Mouse (Mus musculus) myocyte (in vitro differentiated cells): ENCODE measurements at regions not wholly inside any gene's neighbourhood (a gene's known extent, or its start where the extent isn't known, plus 50 kb on each side); places are given as distances from the start of the nearest gene placed in this dataset.
A peak's percentile ranks its signal among the peaks of the same experiment; 100 is the strongest.

Source experiments
- H3K27me3 ChIP-seq: one replicate; pipeline ENCODE4 v1.6.1; 2011; ENCODE audit not compliant: control insufficient read depth, insufficient read depth, insufficient read length
- H3K36me3 ChIP-seq: one replicate; pipeline ENCODE4 v1.6.1; 2011; ENCODE audit not compliant: control insufficient read depth, insufficient read depth
- H3K4me2 ChIP-seq: one replicate; pipeline ENCODE4 v1.6.1; 2011; ENCODE audit warnings: low read depth, control low read depth
- H3K4me3 ChIP-seq: one replicate; pipeline ENCODE4 v1.5.1; 2011; ENCODE audit warnings: mild to moderate bottlenecking, control low read depth, moderate library complexity
- H3K79me2 ChIP-seq: one replicate; pipeline ENCODE4 v1.6.1; 2011; ENCODE audit not compliant: control insufficient read depth, insufficient read depth
- H3ac ChIP-seq: one replicate; pipeline ENCODE4 v1.6.1; 2011; ENCODE audit not compliant: control insufficient read depth, insufficient read length
- CEBPB ChIP-seq: IDR thresholded peaks from 2 replicates; pipeline ENCODE4 v1.6.1; 2011; ENCODE audit warnings: mild to moderate bottlenecking, moderate library complexity; ENCODE audit not compliant: poor library complexity, insufficient read depth, severe bottlenecking
- E2F4 ChIP-seq: IDR thresholded peaks from one replicate; pipeline ENCODE4 v1.6.1; 2011; ENCODE audit warnings: mild to moderate bottlenecking, control low read depth, moderate library complexity; ENCODE audit not compliant: insufficient read depth
- MAX ChIP-seq: IDR thresholded peaks from one replicate; pipeline ENCODE4 v1.6.1; 2011; ENCODE audit warnings: low read depth, mild to moderate bottlenecking, control low read depth
- MYOD1 ChIP-seq, 3 experiments: IDR thresholded peaks; one replicate each; pipeline ENCODE4 v1.6.1; 2011; ENCODE audit warnings: control low read depth in 2 of 3, low read depth in 2 of 3, mild to moderate bottlenecking in 2 of 3, moderate library complexity in 1 of 3; ENCODE audit not compliant: insufficient read length in 2 of 3, control insufficient read depth in 1 of 3
- MYOG ChIP-seq, 3 experiments: IDR thresholded peaks; one replicate each; pipeline ENCODE4 v1.6.1; 2011; ENCODE audit warnings: control low read depth in 2 of 3, low read depth in 2 of 3, mild to moderate bottlenecking in 2 of 3; ENCODE audit not compliant: insufficient read length in 2 of 3, control insufficient read depth in 1 of 3, insufficient read depth in 1 of 3
- POLR2A ChIP-seq: IDR thresholded peaks from one replicate; pipeline ENCODE4 v1.6.1; 2011; ENCODE audit warnings: low read depth, mild to moderate bottlenecking, control low read depth, moderate library complexity; ENCODE audit not compliant: insufficient read length
- POLR2AphosphoS2 ChIP-seq: IDR thresholded peaks from one replicate; pipeline ENCODE4 v1.6.1; 2011; ENCODE audit warnings: low read depth, control low read depth; ENCODE audit not compliant: insufficient read length
- REST ChIP-seq: IDR thresholded peaks from one replicate; pipeline ENCODE4 v1.6.1; 2011; ENCODE audit warnings: mild to moderate bottlenecking, control low read depth, moderate library complexity; ENCODE audit not compliant: insufficient read depth, insufficient read length
- SRF ChIP-seq: IDR thresholded peaks from one replicate; pipeline ENCODE4 v1.6.1; 2011; ENCODE audit warnings: low read depth; ENCODE audit not compliant: control insufficient read depth, insufficient read length
- TCF12 ChIP-seq: IDR thresholded peaks from one replicate; pipeline ENCODE4 v1.6.1; 2011; ENCODE audit warnings: mild to moderate bottlenecking, control low read depth; ENCODE audit not compliant: poor library complexity, insufficient read depth, severe bottlenecking
- TCF3 ChIP-seq: IDR thresholded peaks from one replicate; pipeline ENCODE4 v1.6.1; 2011; ENCODE audit warnings: low read depth, control low read depth; ENCODE audit not compliant: insufficient read length
- USF1 ChIP-seq: IDR thresholded peaks from one replicate; pipeline ENCODE4 v1.6.1; 2011; ENCODE audit warnings: low read depth, mild to moderate bottlenecking, control low read depth, moderate library complexity

DNA sequence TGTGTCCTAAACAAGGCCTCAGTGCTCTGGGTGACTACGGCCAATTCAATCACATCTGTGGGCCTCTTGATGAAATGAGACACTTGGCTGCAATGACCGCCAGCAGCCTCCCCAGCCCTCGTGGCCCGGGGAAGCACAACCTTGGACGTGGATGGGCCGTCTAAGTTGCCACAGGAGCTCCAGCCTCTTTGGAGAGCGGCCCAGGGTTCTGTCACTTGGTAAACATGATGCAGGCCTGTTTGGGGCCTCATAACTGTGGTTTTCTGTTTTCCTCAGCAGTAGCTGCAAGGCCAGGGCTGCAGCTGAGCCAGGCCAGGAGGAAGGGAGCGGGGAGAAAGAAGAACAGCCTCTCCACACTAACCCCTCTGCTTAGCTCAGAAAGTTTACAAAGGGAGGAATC, 105.2 kb upstream of the Zmiz1 start:
- H3K36me3 ChIP-seq, result no peaks in the 10 kb centered on the region
- peak overlapping the region; percentile 25 for H3K4me2 ChIP-seq
- TF ChIP-seq SRF (no peak), MAX (no peak), TCF3 (no peak), TCF12 (no peak), USF1 (no peak), MYOD1 (IDR thresholded peaks at IDR 0.05; ENCODE audit: control insufficient read depth in 1 of 3, insufficient read length in 2 of 3, low read depth in 2 of 3) (no peak), E2F4 (no peak), POLR2AphosphoS2 (no peak), CEBPB (no peak), REST (no peak), MYOG (IDR thresholded peaks at IDR 0.05; ENCODE audit: control insufficient read depth in 1 of 3, insufficient read depth in 1 of 3, insufficient read length in 2 of 3, low read depth in 2 of 3) (no peak), POLR2A (no peak)
- H3K4me3 ChIP-seq, result no peak overlapping the region
- no peaks in the 10 kb centered on the region for H3K27me3 ChIP-seq
- no peak overlapping the region for H3ac ChIP-seq
- H3K79me2 ChIP-seq, result no peaks in the 10 kb centered on the region

GRCm38 (mm10) chr14:25354288-25354850, 104.6 kb upstream of the Zmiz1 start:
- H3K4me3 ChIP-seq, result no peak overlapping the region
- H3K36me3 ChIP-seq, result no peaks in the 10 kb centered on the region
- peak overlapping the region; percentile 25 for H3K4me2 ChIP-seq
- H3K27me3 ChIP-seq, result no peaks in the 10 kb centered on the region
- no peak for TF ChIP-seq POLR2AphosphoS2
- no peak for TF ChIP-seq POLR2A
- no peak for TF ChIP-seq MAX
- TF ChIP-seq REST, result no peak
- peak; percentile 13 for TF ChIP-seq TCF3
- TF ChIP-seq TCF12, result peak; percentile 3
- TF ChIP-seq E2F4, result no peak
- no peak for TF ChIP-seq USF1
- no peak for TF ChIP-seq CEBPB
- TF ChIP-seq MYOG (IDR thresholded peaks at IDR 0.05; ENCODE audit: control insufficient read depth in 1 of 3, insufficient read depth in 1 of 3, insufficient read length in 2 of 3, low read depth in 2 of 3), result peak in 2 of 3 experiments; percentile 60 to 87
- TF ChIP-seq MYOD1 (IDR thresholded peaks at IDR 0.05; ENCODE audit: control insufficient read depth in 1 of 3, insufficient read length in 2 of 3, low read depth in 2 of 3), result peak; percentile 30 to 91 (median 77)
- TF ChIP-seq SRF, result no peak
- H3ac ChIP-seq, result no peak overlapping the region
- no peaks in the 10 kb centered on the region for H3K79me2 ChIP-seq

DNA sequence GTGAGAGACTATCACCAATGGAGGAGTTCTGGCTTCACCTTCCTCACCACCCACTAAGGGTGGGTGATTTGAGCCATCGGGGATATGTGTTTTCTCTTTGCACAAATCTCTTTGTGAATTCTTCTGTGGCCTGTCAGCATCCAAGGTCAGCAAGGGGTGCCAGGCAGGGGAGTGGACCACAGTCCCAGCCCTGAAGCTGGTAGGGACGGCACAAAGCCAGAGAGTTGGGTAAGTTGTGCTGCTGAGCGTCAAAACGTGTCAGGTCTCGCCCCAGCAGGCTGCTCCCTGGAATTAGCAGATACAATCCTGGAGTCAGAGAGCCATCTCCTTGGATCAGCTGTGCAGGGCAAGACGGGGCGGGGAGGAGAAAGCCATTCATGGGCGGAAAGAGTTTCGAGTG, 101.2 kb upstream of the Zmiz1 start:
- Histone ChIP-seq H3K27me3 (no peaks in the 10 kb centered on the region), H3ac (no peak overlapping the region), H3K36me3 (no peaks in the 10 kb centered on the region), H3K79me2 (no peaks in the 10 kb centered on the region), H3K4me3 (no peak overlapping the region), H3K4me2 (no peak overlapping the region)
- no peak for TF ChIP-seq MAX
- TF ChIP-seq MYOG (IDR thresholded peaks at IDR 0.05; ENCODE audit: control insufficient read depth in 1 of 3, insufficient read depth in 1 of 3, insufficient read length in 2 of 3, low read depth in 2 of 3), result peak in 1 of 3 experiments; percentile 9
- no peak for TF ChIP-seq E2F4

DNA sequence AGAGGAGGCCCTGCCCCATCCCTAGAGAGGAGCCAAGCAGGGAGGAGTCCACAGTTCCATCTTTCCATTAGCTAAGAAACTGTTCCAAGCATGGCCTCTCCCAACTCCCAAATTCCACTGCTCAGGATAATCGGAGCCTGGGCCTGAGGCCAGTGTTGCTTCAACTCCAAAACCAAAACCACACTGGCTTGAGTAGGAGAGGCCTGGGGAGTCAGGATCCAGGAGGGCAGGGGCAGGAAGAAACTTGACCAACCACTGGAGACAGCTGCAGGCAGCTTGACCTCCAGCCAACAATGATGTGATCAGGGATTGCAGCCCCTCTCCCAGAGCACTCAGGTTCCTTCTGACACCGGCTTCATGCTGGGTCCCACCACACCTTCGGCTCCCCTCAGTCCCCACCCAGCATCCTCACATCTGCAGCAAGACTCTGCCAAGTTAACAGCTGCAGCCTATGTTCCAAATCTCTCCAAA, 99.1 kb upstream of the Zmiz1 start:
- H3K4me3 ChIP-seq, result no peak overlapping the region
- TF ChIP-seq REST (no peak), MYOG (IDR thresholded peaks at IDR 0.05; ENCODE audit: control insufficient read depth in 1 of 3, insufficient read depth in 1 of 3, insufficient read length in 2 of 3, low read depth in 2 of 3) (peak in 2 of 3 experiments; percentile 21 to 67), USF1 (no peak), CEBPB (peak; percentile 41; the same call in 1 of the 2 replicates), E2F4 (no peak), TCF12 (no peak), POLR2AphosphoS2 (no peak), SRF (peak; percentile 34), TCF3 (no peak), MAX (no peak), MYOD1 (IDR thresholded peaks at IDR 0.05; ENCODE audit: control insufficient read depth in 1 of 3, insufficient read length in 2 of 3, low read depth in 2 of 3) (peak in 2 of 3 experiments; percentile 85 to 94), POLR2A (no peak)
- H3K36me3 ChIP-seq, result no peaks in the 10 kb centered on the region
- no peaks in the 10 kb centered on the region for H3K79me2 ChIP-seq
- no peak overlapping the region for H3ac ChIP-seq
- H3K27me3 ChIP-seq, result no peaks in the 10 kb centered on the region
- H3K4me2 ChIP-seq, result peak overlapping the region; percentile 31

GRCm38 (mm10) chr14:25360726-25361125, 98.3 kb upstream of the Zmiz1 start:
- H3ac ChIP-seq, result no peak overlapping the region
- H3K4me3 ChIP-seq, result no peak overlapping the region
- H3K4me2 ChIP-seq, result peak overlapping the region; percentile 31
- no peaks in the 10 kb centered on the region for H3K79me2 ChIP-seq
- H3K27me3 ChIP-seq, result no peaks in the 10 kb centered on the region
- H3K36me3 ChIP-seq, result no peaks in the 10 kb centered on the region
- peak in 2 of 3 experiments; percentile 33 to 61 for TF ChIP-seq MYOD1 (IDR thresholded peaks at IDR 0.05; ENCODE audit: control insufficient read depth in 1 of 3, insufficient read length in 2 of 3, low read depth in 2 of 3)
- no peak for TF ChIP-seq TCF3
